Mouse (Mus musculus): ENCODE data around the gene Srp9.

DNA sequence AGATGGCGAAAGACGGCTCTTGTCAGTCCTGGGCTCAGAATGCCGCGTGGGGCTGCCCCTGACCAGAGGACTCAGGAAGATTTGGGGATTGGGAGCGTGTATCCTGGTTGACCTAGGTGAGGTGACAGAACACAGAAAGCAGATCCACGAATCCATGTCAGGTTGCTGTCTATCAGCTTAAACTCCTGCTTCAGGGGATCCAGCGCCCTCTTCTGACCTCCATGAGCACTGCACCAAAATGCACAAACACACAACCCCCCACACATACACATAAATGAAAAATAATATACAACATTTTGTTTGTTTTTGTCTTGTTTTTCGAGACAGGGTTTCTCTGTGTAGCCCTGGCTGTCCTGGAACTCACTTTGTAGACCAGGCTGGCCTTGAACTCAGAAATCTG lies 13.6 kb downstream of the Srp9 start:
- no peak for TF ChIP-seq EP300 (IDR thresholded peaks at IDR 0.05; ENCODE audit: insufficient read depth, low read depth, low read length)
- TF ChIP-seq CTCF (IDR thresholded peaks at IDR 0.05), result peak; percentile 8; the same call in 1 of the 2 replicates
- TF ChIP-seq POLR2A (IDR thresholded peaks at IDR 0.05; ENCODE audit: insufficient read depth, low read depth, low read length), result no peak

Data from heart, adult 2 months (tissue).